Comparison of ENCODE assay signal across 19 mouse cellular contexts in the genomic region with DNA sequence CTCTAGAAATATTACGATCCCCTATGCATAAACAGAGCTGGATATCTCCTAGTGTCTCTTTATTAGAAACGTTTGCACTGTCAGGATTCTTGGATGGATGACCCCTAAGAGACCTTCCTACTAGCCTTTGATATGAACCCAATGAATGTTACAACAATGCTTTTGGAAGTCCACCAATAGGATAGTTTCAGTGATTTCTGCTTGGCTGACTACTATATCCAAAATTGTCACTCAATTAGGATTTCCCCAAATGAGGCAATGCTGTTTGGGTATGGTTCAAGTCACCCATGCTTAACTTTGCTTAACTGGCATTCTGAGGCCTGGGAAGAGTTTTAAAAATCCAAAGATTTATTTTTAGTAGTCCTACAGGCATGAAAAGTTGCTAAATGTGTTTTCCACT.
DNase-seq lines count a peak whose midpoint lies in the region; ATAC-seq lines count a peak whose summit lies in the region.
"Had no signal": no experiment of that assay in that cellular context is flagged by ENCODE, and none has a peak within 500 bp of the region (broad histone marks: within the 10 kb centered on the region; RNA-seq: fewer than 3 reads in every experiment).

No protein-coding gene starts in this region.

- peak; percentile 15 for DNase-seq in adipocyte (ENCODE audit: low spot score)
- DNase-seq in retina, embryonic 14.5 days (ENCODE audit: low spot score), result peak; percentile 63
- no peak for DNase-seq in adrenal gland, adult (ENCODE audit: inconsistent age in 2 of 2, low spot score in 1 of 2)
- DNase-seq in urinary bladder, postnatal 4 days (ENCODE audit: low spot score in 2 of 2), result no peak
- DNase-seq: adrenal gland, adult 8-10 months; adrenal gland, postnatal 14 days; adrenal gland, postnatal 36 days; cerebellum, adult 11 months; cerebellum, adult 18-20 months; cerebellum, adult 8-10 months; cerebellum, adult 9-11 months; cerebellum, postnatal 14 days; cerebellum, postnatal 36 days; embryo, embryonic 11 days; forebrain, postnatal 0 days had no signal

- no peak for ATAC-seq in inflammation-experienced regulatory T-cells, adult 6 months
- ATAC-seq: activated CD4-positive, CD25-positive, alpha-beta regulatory T cell, adult 4 months; forebrain, embryonic 15.5 days; forebrain, postnatal 0 days; Patski had no signal

Comparison
In these comparisons a context has a peak if more than half of its experiments do, and no peak if none do; other contexts are left out.
1. DNase-seq: peak in adipocyte (single experiment) and retina, embryonic 14.5 days (single experiment); none in adrenal gland, adult (0 of 2) and urinary bladder, postnatal 4 days (0 of 2).